Mouse (Mus musculus): ENCODE data around the gene Phykpl. TPM values are rescaled to one million over a fixed set of nuclear protein-coding genes. Genes with fewer than 3 reads are reported as not detected.
A peak's percentile ranks its signal among the peaks of the same experiment; 100 is the strongest.

Phykpl gene
- total RNA-seq, 1 experiment from 2014 or later = 21.3 TPM

DNA sequence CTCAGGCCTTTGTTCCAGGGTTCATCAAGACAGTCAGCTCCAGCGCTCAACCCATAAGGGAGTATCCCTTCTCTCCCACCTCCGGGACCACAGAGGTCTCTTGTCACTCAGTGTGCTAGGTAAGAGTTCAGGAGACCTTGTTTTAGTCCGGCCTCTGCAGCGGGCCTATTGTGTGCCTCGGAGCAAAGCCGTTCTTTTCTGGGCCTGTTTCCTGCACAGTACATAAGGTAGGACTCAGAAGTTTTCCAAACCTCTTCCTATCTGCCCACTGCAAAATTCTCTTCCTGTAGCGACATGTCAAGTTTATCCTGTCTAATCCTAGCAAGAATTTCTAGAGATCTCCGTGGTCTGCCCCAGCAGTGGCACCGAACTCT lies 513 bp upstream of the Phykpl start:
- no peak for ATAC-seq (ENCODE audit: extremely low read depth, insufficient number of reproducible peaks, low FRiP score, poor library complexity, severe bottlenecking)

DNA sequence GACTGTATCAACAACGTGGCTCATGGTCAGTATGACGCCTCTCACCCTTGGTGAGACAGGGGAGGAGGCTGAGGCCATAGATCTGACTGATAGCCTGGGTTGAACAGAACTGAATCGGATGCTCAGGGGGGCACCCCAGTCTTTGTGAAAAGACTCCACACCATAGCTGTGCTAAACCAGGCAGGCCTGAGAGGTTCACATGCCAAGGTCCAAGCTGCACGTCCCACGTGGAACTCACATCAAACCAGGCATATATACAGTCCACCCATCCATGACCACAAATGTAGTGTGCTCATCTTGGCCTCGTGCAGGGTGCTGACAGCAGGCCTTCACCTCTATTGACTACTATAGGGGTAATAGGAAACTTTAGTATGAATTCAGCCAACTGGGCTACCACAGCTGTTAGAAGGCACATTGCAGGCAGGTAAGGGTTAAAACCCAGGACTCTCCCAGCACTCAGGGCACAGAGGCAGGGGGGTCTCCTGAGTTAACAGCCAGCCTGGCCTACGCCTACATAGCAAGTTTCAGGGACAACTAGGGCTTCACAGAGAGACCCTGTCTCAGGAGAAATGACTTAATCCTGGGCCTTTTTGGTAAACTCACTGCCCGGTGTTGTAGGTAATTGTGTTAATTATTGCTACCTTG lies 1.2 kb downstream of the Phykpl start:
- ATAC-seq (ENCODE audit: extremely low read depth, insufficient number of reproducible peaks, low FRiP score, poor library complexity, severe bottlenecking) = no peak

DNA sequence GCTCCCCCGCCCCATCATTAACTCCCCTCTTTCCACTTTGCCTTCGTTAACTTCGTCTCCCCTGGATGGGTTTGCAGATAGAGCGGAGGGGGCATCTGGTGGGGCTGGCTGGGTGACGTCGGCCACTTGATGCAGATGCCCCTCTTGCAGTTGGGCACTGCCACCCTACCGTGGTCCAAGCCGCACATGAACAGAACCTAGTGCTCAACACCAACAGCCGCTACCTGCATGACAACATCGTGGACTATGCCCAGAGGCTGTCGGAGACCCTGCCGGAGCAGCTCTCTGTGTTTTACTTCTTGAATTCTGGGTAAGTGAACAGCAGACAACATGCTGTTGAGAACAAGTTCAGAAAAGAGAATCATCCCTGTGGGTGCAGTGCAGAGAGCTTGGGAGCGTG lies 1.9 kb downstream of the Phykpl start:
- no peak for ATAC-seq (ENCODE audit: extremely low read depth, insufficient number of reproducible peaks, low FRiP score, poor library complexity, severe bottlenecking)

- ATAC-seq (ENCODE audit: extremely low read depth, insufficient number of reproducible peaks, low FRiP score, poor library complexity, severe bottlenecking) = no peak
Observed at GRCm38 (mm10) chr11:51587059-51587458, 2.5 kb downstream of the Phykpl start.

- ATAC-seq (ENCODE audit: extremely low read depth, insufficient number of reproducible peaks, low FRiP score, poor library complexity, severe bottlenecking) = no peak
Observed at GRCm38 (mm10) chr11:51588833-51589232, 4.3 kb downstream of the Phykpl start.

DNA sequence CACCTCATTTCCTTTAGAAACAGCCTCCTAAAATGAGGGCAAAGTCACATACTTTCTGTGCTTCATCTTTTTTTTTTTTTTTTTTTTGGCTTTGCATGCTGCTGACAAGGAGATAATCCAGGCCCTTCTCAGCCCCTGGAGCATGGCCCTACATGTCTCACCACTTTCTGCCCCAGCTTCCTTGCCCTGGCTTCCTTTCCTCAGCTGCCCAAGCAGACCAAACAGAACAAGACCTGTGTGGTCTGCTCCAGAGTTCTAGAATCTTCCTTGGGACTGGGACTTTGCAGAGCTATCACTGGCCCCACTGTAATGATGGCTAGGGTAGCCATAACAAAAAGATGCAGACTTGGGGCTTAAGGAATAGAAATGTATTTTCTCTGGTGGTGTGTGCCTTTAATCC lies 5.4 kb downstream of the Phykpl start:
- ATAC-seq (ENCODE audit: extremely low read depth, insufficient number of reproducible peaks, low FRiP score, poor library complexity, severe bottlenecking) = no peak

DNA sequence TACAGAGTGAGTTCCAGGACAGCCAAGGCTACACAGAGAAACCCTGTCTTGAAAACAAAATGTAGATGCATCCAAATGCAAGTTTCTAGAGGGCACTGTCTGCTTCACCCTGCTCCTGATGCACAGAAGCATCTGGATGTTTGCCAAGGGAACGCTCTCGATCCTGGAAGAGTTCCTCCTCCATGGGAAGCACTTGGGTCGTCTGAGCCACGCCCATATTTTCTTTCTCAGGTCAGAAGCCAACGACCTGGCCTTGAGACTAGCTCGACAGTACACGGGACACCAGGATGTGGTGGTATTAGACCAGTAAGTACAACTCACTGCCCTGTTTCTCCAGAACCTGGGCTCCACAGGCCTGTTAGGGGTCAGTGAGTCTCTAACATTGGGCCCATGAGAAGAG lies 6.6 kb downstream of the Phykpl start:
- no peak for ATAC-seq (ENCODE audit: extremely low read depth, insufficient number of reproducible peaks, low FRiP score, poor library complexity, severe bottlenecking)

DNA sequence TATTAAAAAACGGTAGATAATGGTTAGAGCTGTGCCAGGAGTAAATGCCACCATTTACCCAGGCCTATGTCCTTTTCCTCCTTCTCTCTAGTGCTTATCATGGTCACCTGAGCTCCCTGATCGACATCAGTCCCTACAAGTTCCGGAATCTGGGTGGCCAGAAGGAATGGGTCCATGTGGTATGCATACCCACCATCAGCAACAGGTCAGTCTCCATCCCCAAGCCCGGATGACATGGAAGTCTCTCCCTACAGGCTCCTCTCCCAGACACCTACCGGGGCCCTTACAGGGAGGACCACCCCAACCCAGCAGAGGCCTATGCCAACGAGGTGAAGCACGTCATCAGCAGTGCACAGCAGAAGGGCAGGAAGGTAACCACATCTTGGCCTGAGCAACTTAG lies 7.4 kb downstream of the Phykpl start:
- ATAC-seq (ENCODE audit: extremely low read depth, insufficient number of reproducible peaks, low FRiP score, poor library complexity, severe bottlenecking) = no peak

DNA sequence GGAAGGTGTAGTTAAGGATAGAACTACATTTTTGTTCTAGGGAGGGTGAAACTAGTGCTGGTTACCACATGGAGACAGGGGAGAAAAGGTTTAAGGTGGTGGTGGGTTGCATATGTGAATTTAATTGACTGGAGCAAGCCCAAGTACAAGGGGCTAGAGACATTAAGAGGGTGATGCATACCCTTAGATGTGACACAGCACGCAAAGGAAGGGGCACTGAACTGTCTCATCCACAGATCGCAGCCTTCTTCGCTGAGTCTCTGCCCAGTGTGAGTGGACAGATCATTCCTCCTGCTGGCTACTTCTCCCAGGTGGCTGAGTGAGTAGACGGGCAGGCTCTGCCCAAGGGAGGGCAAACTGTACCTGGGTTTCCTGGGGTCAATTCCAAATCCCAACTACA lies 8.8 kb downstream of the Phykpl start:
- ATAC-seq (ENCODE audit: extremely low read depth, insufficient number of reproducible peaks, low FRiP score, poor library complexity, severe bottlenecking) = no peak

DNA sequence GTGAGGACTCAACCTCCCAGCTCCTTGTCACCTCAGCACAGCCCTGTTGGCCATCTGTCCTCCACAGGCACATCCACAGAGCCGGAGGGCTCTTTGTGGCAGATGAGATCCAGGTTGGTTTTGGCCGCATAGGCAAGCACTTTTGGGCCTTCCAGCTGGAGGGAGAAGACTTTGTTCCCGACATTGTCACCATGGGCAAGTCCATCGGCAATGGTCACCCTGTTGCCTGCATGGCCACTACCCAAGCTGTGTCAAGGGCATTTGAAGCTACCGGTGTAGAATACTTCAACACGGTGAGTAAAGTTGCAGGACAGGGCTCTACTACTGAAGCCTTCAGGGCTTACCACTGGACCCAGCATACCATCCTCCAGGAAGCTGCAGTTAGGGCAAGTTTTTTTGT lies 9.3 kb downstream of the Phykpl start:
- no peak for ATAC-seq (ENCODE audit: extremely low read depth, insufficient number of reproducible peaks, low FRiP score, poor library complexity, severe bottlenecking)

DNA sequence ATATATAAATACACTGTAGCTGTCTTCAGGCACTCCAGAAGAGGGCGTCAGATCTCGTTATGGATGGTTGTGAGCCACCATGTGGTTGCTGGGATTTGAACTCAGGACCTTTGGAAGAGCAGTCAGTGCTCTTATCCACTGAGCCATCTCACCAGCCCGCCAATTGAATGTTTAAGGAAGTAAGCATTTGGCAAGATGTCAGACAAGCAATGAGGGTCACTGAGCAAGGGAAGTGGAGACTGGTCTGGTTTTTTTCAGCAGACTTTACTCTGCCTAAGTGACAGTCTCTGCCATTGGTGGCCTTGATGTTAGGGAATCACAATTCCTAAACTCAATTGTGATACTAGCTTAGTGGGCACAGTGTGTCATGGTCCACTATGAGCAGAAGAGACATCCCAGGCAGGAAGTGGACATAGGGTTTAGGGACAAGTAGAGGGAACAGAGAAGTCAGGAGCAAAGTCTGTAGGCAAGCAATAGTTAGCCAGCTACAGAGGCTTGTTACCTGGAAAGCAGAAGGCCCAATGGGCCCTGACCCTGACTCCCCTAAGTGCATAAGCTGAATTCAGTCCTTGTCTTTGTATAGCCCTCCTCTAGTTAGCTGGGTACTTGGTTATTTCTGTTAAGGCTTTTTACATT lies 10.3 kb downstream of the Phykpl start:
- ATAC-seq (ENCODE audit: extremely low read depth, insufficient number of reproducible peaks, low FRiP score, poor library complexity, severe bottlenecking) = no peak

- ATAC-seq (ENCODE audit: extremely low read depth, insufficient number of reproducible peaks, low FRiP score, poor library complexity, severe bottlenecking) = no peak
Observed at GRCm38 (mm10) chr11:51595459-51596083, 11.0 kb downstream of the Phykpl start.

DNA sequence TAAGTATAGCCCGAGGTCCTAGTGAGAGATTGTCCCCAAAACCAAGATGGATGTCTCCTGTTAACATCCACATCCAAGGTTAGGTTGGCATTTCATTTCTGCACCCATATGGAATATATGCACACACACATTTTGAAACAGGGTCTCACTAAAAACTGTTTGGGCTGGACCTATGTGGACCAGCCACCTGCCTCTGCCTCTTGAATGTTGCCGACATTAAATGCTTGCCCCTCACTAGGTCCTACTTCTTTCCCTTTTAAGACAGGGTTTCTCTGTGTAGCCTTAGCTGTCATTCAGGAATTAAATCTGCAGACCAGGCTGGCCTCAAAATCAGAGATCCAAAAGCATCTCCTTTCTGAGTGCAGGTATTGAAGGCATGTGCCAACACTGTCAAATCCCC lies 13.0 kb downstream of the Phykpl start:
- no peak for ATAC-seq (ENCODE audit: extremely low read depth, insufficient number of reproducible peaks, low FRiP score, poor library complexity, severe bottlenecking)

GRCm38 (mm10) chr11:51602253-51602652 lies 17.7 kb downstream of the Phykpl start:
- ATAC-seq (ENCODE audit: extremely low read depth, insufficient number of reproducible peaks, low FRiP score, poor library complexity, severe bottlenecking) = no peak

- ATAC-seq (ENCODE audit: extremely low read depth, insufficient number of reproducible peaks, low FRiP score, poor library complexity, severe bottlenecking) = peak; percentile 52; the same call in 1 of the 2 replicates
Observed at GRCm38 (mm10) chr11:51605602-51606446, 21.3 kb downstream of the Phykpl start.

DNA sequence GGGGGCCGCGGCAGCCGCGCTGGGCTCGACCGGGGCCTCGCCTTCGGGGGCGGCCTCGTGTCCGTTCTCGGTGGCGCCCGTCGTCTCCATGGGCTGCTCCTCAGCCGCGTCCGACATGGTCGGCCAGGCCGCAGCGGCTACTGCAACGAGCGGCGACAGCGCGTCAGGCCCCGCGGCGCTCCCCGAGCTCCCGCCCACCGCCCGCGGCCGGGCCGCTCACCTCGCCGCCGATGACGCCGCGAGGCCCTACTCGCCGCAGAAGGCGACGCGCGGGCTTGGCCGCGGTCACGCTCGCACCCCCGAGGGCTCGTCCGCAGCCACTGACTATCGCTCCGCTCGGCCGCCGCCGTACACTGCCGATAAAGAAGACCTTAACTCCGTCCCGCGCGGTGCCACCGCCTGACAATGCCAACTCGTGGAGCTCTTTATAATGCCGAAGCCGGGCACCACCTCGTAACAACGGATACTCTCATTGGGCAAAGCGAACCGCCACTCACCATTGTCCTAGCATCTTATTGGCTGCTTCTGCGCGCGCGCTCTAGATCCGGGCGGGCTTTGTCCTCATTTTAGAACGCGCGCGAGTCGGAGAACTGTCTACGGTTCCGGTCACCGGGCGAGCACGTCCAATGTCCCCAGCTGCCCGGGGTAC lies 22.0 kb downstream of the Phykpl start, which contains the start of gene Hnrnpab:
Hnrnpab (minus strand) TSS at position 401 of the 649 bp plus-strand sequence.
- ATAC-seq (ENCODE audit: extremely low read depth, insufficient number of reproducible peaks, low FRiP score, poor library complexity, severe bottlenecking) = peak; percentile 97

DNA sequence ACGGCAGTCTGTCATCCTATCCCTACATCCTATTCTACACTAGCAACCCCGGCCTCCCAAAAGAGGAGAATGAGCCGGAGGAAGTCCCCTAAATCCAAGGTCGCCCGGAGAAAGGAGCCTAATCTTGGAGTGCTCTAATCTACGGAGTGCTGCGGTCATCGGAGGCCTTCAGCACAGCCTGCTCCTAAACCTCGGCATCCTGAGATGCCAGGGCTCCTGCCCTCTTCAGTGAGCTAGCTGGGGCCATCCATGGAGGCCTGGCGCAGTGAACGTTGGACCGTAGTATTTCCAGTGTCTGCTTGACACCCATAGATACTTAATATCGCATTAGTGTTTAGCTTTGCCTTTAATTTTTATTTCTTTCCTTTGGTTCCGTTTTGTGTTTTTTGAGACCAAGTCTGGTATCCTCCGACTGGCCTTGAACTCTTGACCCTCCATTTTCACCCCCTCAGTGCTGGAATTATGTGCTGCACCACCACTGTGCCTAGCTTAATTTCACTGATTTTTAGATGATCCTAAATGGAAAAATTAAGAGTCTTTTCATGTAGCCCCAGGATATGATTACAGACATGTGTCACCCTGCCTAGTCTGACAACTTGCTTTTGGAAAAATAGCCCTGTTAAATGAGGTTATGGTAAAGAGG lies 22.7 kb downstream of the Phykpl start:
- ATAC-seq (ENCODE audit: extremely low read depth, insufficient number of reproducible peaks, low FRiP score, poor library complexity, severe bottlenecking) = no peak

DNA sequence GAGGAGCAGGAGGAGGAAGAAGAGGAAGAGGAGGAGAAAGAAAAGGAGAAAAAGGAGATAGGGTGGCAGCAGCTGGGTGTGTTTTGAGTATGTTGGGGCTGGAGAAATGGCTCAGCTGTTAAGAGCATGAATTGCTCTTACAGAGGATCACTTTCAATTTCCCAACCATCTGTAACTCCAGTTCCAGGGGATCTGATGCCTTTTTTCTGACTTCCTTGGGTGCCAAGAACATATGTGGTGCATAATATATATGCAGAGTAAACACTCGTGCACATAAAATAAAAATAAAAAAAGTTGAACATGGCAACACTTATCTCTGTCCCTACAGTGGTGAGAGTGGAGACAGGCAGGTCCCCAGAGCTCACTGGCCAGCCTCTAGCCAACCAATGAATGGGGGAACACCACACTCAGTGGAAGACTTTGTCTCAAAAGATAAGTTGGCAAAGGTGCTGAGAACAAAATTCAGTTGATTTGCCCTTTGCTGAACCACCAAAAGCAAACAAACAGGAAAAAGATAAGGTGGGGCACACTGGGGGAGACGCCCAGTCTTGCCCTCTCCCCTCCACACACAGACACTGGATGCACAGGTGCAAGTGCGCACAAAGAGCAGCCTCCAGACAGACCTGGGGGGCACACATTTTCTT lies 24.8 kb downstream of the Phykpl start:
- no peak for ATAC-seq (ENCODE audit: extremely low read depth, insufficient number of reproducible peaks, low FRiP score, poor library complexity, severe bottlenecking)
